Mouse (Mus musculus) bone marrow, adult 2 months (tissue): Measurements from ENCODE around the gene Tbc1d1.

Source experiments
- CTCF ChIP-seq: fragments of 200-500 bp; IDR thresholded peaks from 2 replicates; pipeline ENCODE4 v1.5.1; 2011; ENCODE audit warnings: low read length, control low read depth; ENCODE audit not compliant: control insufficient read depth, insufficient read depth
- POLR2A ChIP-seq: fragments of 200-500 bp; IDR thresholded peaks from 2 replicates; pipeline ENCODE4 v1.6.1; 2011; ENCODE audit warnings: low read depth, mild to moderate bottlenecking, control low read depth, low read length, borderline replicate concordance; ENCODE audit not compliant: control insufficient read depth

- TF ChIP-seq CTCF (no peak), POLR2A (no peak)
Observed at GRCm38 (mm10) chr5:64312295-64312694, 156.2 kb downstream of the Tbc1d1 start.
